Mouse (Mus musculus): Measurements from ENCODE around the gene Fosl1.
"Not testable (repeated sequence)": the region's sequence is repeated elsewhere in the genome, so short reads cannot be mapped to it uniquely, and the experiment has no call there.

Gene Fosl1

DNA sequence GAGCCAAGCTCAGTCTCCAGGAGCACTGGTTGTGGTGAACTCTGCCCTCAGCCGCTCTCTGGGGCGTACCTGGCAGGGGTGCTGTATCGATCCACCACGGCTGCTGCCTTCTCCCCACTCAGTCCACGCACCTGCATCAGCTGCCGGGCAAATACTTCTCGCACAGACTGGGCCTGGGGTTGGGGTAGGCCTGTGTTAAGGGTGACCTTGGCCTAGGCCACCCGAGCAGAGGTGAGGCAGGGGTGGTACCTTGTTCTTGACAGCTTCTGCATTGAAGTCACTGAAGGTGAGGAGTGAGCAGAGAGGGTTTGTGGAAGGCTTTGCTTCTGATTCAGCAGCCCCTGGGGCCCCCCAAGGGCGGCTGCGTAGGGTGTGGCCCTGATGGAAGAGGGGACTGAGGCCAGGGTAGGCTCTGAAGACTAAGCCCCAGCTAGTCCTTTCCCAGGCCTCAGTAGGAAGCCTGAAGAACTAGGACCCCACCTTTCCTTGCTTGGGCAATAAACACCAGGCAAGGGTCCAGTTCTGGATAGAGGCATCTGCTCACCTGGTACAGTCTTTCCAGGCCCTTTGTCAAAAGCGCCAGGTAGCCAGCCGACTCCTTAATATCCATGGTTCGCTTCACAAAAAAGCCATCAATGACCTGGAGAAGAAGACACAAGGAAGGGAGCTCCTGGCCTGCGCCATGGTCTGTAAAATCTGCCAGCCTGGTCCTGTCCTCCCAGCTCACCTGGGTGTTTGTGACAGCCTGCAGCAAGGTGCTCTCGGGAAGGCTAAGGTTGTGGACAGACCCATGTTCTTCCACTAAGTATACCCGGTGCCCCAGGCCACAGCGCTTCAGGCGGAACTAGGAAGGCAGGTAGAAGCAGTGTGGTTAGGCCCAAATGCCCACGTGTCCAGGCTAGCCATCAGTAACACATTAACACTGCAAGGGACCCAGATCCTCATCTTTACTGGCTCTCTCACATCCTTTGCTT is 36.3 kb downstream of the Fosl1 start:
- no peak for DNase-seq

GRCm38 (mm10) chr19:5484496-5484895 is 37.1 kb downstream of the Fosl1 start:
- no peak for DNase-seq

GRCm38 (mm10) chr19:5485371-5485770 is 38.0 kb downstream of the Fosl1 start:
- DNase-seq: no peak

GRCm38 (mm10) chr19:5485821-5486220 is 38.5 kb downstream of the Fosl1 start:
- DNase-seq: no peak

- no peak for DNase-seq
These were observed 38.9 kb downstream of the Fosl1 start for GRCm38 (mm10) chr19:5486286-5486685.

- DNase-seq: no peak
These were observed 39.4 kb downstream of the Fosl1 start for GRCm38 (mm10) chr19:5486771-5487170.

DNA sequence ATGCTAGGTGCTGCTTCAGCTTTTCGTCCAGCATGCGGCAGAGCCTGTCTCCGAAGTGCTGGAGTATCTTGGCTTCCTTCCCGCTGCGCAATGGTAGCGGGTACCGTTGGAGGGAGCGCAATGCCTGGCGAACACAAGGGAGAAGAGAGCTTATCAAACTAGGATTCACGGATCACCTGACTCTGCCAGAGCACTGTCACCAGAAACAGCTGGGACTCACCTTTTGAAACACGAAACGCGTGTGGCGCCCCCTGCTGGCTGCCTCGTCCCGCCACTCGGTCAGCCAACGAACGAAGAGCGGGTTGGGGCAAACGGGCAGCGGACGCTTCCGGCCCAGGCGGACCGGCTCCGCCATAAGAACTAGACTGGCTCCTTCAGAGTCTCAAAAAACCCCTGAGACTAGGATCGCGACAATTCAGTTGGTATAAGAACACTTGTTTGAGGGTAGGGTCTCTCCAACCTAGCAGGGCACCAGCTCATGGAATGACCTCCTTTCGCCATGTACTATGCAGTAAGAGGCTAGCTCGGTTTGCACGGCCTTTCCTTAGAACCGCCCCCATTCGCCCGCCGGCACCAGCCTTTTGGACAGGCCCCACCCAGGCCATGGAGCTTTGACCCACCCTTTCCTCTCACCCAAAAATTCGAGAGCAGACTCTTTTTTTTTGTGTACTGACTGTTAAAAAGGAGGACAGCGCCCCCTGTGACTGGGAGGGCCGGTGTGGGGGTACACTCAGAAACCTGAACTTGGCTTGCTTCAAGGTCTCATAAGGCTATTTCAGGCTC is 40.6 kb downstream of the Fosl1 start, which contains the start of gene Mus81:
Gene Mus81 (minus strand): TSS at position 635 of the 783 bp plus-strand sequence.
- DNase-seq: peak; percentile 97

DNA sequence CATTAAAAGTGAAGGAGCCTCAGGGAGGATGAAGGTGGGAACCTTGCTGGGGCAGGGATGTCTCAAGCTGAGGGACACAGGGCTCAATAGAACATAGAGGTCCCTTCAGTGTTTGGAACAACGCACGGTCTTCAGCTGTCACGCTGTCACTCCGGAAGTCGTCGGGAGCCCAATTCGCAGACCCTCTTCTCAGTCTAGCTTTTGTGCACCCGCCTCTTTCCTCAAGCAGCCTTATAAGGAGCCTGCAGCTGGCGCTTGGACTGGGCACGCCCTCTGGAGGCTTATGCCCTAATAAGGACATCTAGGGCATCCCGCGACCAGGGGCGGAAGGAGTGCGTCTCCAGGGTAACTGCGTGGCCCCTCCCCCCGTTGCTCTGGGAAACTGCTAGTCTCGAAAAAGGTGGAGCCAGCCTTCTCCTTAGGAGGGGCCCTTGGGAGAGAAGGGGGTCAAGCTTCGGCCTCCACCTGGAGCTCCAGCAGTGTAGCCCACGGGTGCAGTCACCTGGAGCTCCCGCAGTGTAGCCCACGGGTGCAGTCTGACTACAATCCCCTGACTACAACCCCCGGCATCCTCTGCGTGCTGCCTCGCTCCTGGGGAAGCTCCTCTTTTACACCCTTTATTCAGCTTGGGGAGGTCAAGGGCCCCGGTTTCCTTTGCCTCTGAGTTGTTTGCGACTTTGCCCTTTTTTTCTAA is 41.7 kb downstream of the Fosl1 start:
- DNase-seq: peak; percentile 99

- not testable (repeated sequence) for DNase-seq
These were observed 42.4 kb downstream of the Fosl1 start for GRCm38 (mm10) chr19:5489721-5490120.

DNA sequence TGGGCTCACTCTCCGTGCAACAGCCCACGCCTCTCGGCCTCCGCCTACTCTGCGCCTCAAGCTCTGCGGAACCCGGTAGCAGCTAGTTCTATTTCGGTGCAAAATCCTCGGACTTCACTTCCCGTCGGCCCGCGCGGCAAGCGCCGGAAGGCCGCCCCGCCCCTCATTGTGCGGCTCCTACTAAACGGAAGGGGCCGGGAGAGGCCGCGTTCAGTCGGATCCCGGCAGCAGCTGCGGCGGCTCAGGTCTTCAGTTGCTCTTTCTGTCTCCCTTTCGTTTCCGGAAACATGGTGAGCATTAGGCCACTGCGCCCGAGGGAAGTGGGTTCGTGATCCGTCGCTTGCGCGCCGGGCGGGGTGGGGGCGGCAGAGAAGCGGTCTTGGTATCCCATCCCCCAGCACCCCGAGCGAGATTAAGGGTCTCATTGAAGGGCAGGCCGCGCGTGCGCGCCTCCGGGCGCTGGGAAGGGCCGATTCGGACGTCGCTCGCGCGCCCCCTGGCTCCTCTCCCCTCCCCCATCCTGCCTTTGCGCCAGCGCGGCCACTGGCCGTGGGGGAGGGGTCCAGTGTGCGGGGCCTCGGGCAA is 43.1 kb downstream of the Fosl1 start, which contains the start of gene Cfl1:
Gene Cfl1 (plus strand): TSS at position 143 of the 585 bp plus-strand sequence.
- peak; percentile 98 for DNase-seq

GRCm38 (mm10) chr19:5490898-5491708 is 43.8 kb downstream of the Fosl1 start:
- peak; percentile 83 for DNase-seq

GRCm38 (mm10) chr19:5492641-5493040 is 45.3 kb downstream of the Fosl1 start:
- no peak for DNase-seq

- peak; percentile 42 for DNase-seq
These were observed 46.0 kb downstream of the Fosl1 start for GRCm38 (mm10) chr19:5493301-5493721.

DNA sequence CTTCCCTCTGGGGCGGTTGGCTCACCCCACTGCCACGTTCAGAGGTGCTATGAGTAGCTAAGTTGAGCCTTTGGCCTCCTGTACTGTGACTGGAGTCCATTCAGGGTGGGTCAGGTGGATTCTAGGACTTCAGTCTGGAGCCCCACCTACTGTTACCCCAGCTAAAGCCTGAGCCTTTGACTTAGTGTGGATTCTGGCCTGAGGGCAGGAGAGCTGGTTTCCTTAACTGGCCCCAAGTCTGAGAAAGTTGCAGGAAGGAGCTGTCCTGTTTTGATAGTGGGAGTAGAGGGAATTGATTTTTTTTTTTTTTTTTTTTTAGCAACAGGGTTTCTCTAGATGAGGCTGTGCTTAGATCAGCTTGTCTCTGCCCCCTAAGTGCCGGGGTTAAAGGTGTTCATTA is 47.0 kb downstream of the Fosl1 start:
- no peak for DNase-seq

DNA sequence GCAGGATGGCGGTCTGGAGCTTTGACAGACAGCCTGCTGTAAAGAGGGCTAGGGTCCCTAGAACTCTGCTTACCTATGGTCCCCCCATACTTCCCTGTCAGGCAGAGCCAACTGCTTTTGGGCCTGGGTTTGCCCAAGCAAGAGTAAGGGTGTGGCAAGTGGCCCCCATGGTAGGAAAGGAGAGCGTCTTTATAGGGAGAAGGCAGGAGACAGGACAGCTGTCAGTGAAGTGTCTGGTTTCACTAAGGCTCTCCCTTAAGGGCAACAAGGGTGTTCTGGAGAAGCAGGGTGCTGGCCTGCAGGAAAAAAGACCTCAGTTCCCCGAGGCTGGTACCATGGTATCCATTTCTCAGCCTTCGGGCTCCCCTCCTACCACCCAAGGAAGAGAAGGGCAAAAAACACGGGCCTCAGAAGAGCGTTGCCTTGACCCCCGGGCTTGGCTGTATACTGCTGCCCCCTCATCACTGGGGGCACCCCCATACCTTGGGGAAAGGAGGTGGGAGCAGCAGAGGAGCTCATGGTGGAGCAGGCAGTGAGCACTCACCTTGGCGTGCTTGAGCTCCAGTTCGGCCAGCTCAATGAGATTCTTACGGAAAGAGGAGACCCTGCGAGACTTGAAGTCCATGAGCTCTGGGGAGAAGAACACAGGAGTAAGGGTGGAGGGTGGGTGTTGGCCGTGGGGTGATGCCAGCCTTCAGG is 48.2 kb downstream of the Fosl1 start:
- DNase-seq: no peak

DNA sequence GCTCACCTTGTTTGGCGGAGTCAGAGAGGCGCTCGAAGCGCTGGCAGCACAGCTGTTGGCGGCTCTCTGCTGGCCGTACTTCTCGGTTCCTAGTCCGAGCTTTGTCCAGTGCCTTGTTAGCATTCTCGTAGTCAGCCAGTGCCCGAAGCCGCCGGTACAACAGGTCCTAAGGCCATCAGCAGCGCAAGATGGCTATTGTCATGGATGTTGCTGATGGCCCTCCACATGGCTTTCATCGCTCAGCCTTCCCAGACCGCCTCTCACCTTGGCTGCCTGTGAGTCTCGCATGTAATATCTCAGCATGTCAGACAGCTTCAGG is 48.7 kb downstream of the Fosl1 start:
- no peak for DNase-seq

- no peak for DNase-seq
These were observed 53.1 kb downstream of the Fosl1 start for GRCm38 (mm10) chr19:5500330-5500875.

DNA sequence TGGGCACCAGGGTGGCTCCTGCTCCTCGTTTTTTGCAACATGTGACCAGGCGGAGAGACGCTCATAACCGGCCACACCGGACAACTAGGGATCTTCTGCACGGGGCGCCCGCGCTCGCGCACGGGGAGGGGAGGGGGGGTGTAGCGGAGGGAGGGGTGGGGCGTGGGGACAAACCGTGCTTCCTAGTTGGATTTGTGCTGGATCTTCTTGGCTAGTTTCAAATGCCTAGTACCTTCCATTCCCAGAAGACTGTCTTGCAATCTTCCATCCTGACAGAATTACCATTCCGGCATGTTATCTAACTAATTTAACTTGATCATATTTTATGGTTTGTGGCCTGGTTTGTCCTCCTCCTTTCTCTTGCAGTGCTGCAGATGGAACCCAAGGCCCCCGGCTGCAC is 56.3 kb downstream of the Fosl1 start, which contains the start of gene 1700020D05Rik:
Gene 1700020D05Rik (minus strand): TSS at position 101 of the 400 bp plus-strand sequence.
- no peak for DNase-seq
